Mouse (Mus musculus) embryonic facial prominence, embryonic 13.5 days (tissue): ENCODE data around the gene Tbc1d22a. TPM values are rescaled to one million over a fixed set of nuclear protein-coding genes. Genes with fewer than 3 reads are reported as not detected.

Experiments
- ATAC-seq: fragments of 200-750 bp; cut with Nextera tagmentation; 2 replicates; pipeline ENCODE4 v1.8.0; 2017; ENCODE audit warnings: low read depth; ENCODE audit not compliant: insufficient number of reproducible peaks, insufficient read depth, low FRiP score, low TSS enrichment
- H3K27ac ChIP-seq: fragments of 300-500 bp; sonication (generic); 2 replicates; pipeline ENCODE4 v1.5.1; 2015; ENCODE audit warnings: moderate library complexity, mild to moderate bottlenecking, inconsistent platforms
- H3K27me3 ChIP-seq: fragments of 300-500 bp; sonication (generic); 2 replicates; pipeline ENCODE4 v1.6.1; 2015; ENCODE audit warnings: mild to moderate bottlenecking, inconsistent platforms
- H3K36me3 ChIP-seq: fragments of 300-500 bp; sonication (generic); 2 replicates; pipeline ENCODE4 v1.6.1; 2015; ENCODE audit warnings: mild to moderate bottlenecking, inconsistent platforms
- H3K4me1 ChIP-seq: fragments of 300-500 bp; sonication (generic); 2 replicates; pipeline ENCODE4 v1.6.1; 2015; ENCODE audit warnings: inconsistent platforms
- H3K4me2 ChIP-seq: fragments of 300-500 bp; sonication (generic); 2 replicates; pipeline ENCODE4 v1.6.1; 2015; ENCODE audit warnings: moderate library complexity, mild to moderate bottlenecking, inconsistent platforms
- H3K4me3 ChIP-seq: fragments of 300-500 bp; sonication (generic); 2 replicates; pipeline ENCODE4 v1.5.1; 2015; ENCODE audit warnings: mild to moderate bottlenecking, inconsistent platforms
- H3K9ac ChIP-seq: fragments of 300-500 bp; sonication (generic); 2 replicates; pipeline ENCODE4 v1.6.1; 2015; ENCODE audit warnings: mild to moderate bottlenecking, inconsistent platforms
- H3K9me3 ChIP-seq: fragments of 300-500 bp; sonication (generic); 2 replicates; pipeline ENCODE4 v1.6.1; 2016; ENCODE audit warnings: inconsistent platforms
- WGBS: fragments of 180-500 bp; shearing (Covaris S2); methylation state at CpG from one replicate; pipeline ENCODE4 v1.1.7; 2015; ENCODE audit warnings: mixed read lengths; 5-methylcytosine and 5-hydroxymethylcytosine counted together
- polyA plus RNA-seq: library from polyadenylated mRNA; unstranded; fragments of >200 nt; fragmentation: Nextera tagmentation; extraction: Ambion mirVana; gene quantifications from 2 replicates; pipeline ENCODE4 v1.2.1, GENCODE M21; 2015

Tbc1d22a gene
- polyA plus RNA-seq, 1 experiment from 2014 or later = 10.8 TPM

DNA sequence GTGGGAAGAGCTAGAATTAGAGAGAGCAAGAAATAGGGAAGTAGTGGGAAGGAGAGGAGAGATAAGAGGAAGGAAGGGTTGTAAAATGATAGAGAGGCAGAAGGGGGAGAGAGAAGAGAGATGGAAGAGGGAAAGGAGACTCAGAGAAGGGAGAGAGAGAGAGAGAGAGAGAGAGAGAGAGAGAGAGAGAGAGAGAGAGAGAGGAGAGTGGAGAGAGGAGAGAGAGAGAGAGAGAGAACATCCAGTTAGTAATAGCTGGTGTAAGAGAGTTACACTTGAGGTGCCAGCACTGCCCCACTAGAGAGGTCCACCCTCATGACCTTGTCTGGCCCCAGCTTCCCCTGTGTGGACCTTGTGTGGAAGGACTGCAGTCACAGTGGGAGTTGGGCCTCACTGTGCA, 37.9 kb downstream of the Tbc1d22a start:
- Histone ChIP-seq H3K4me2 (no peak overlapping the region), H3K36me3 (0 out of 2 replicates have a peak, but pooled peaks cover 4% of the 10 kb centered on the region), H3K27me3 (no peaks in the 10 kb centered on the region), H3K9ac (no peak overlapping the region), H3K4me1 (peaks cover 4% of the 10 kb centered on the region; the same call in 1 of the 2 replicates), H3K27ac (no peak overlapping the region), H3K4me3 (no peak overlapping the region), H3K9me3 (no peaks in the 10 kb centered on the region)
- ATAC-seq = no peak

- Histone ChIP-seq H3K9me3 (no peaks in the 10 kb centered on the region), H3K4me3 (no peak overlapping the region), H3K27me3 (no peaks in the 10 kb centered on the region), H3K4me1 (peaks cover 4% of the 10 kb centered on the region; the same call in 1 of the 2 replicates), H3K27ac (no peak overlapping the region), H3K4me2 (no peak overlapping the region), H3K9ac (no peak overlapping the region), H3K36me3 (0 out of 2 replicates have a peak, but pooled peaks cover 4% of the 10 kb centered on the region)
- ATAC-seq = no peak
- 44% methylated on average over 4 of the region's 4 CpGs for WGBS
Measured at GRCm38 (mm10) chr15:86252684-86253083, 38.4 kb downstream of the Tbc1d22a start.

- Histone ChIP-seq H3K36me3 (0 out of 2 replicates have a peak, but pooled peaks cover 4% of the 10 kb centered on the region), H3K9ac (no peak overlapping the region), H3K4me3 (no peak overlapping the region), H3K4me2 (no peak overlapping the region), H3K9me3 (no peaks in the 10 kb centered on the region), H3K27ac (no peak overlapping the region), H3K27me3 (no peaks in the 10 kb centered on the region), H3K4me1 (peaks cover 4% of the 10 kb centered on the region; the same call in 1 of the 2 replicates)
- WGBS = 43% methylated on average over 10 of the region's 10 CpGs
- no peak for ATAC-seq
Measured at GRCm38 (mm10) chr15:86253411-86253810, 39.2 kb downstream of the Tbc1d22a start.

DNA sequence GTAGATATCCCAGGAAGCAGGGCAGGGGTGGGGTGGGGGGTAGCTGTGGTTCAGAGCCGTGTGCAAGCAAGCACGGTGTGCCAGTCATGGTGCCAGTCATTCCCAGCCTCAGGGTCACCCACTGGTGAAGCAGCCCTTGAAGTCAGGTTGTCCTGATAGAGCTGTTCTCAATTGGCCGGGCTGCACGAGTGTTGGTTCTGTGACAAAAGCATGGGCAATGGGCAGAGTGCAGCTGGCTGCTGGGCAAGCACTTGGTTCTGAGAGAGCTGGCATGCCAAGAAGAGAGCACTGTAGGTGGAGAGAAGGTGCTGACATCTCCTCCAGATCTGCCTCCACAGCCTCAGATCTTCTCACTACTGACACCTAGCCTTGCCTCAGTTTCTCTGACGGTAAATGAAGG, 41.9 kb downstream of the Tbc1d22a start:
- no peak overlapping the region for H3K4me3 ChIP-seq
- H3K27me3 ChIP-seq = no peaks in the 10 kb centered on the region
- no peaks in the 10 kb centered on the region for H3K9me3 ChIP-seq
- ATAC-seq = no peak
- H3K9ac ChIP-seq = no peak overlapping the region
- peaks cover 4% of the 10 kb centered on the region; the same call in 1 of the 2 replicates for H3K36me3 ChIP-seq
- peaks cover 4% of the 10 kb centered on the region; the same call in 1 of the 2 replicates for H3K4me1 ChIP-seq
- no peak overlapping the region for H3K27ac ChIP-seq
- no peak overlapping the region for H3K4me2 ChIP-seq
- 83% methylated on average over 5 of the region's 5 CpGs for WGBS

DNA sequence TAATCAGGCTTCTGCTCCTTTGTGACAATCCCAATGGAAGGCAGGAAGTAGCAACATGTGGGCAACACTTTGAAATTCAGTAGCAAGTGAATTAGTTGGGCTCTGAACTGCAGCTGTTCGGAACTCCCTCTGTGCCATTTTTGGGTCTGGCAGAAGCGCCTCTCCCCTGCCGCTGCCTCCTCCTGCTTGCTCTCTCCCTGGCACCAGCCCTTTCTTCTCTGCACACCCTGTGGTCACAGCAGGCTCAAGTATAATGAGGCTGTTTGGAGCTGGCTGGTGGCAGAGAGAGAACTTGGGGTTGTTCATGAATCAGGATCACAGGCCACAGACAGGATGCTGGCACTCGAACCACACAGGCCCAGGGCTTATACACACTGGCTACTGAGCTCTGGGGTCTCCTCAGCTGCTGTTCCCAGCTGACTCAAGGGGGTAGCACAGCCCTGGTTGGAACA, 42.5 kb downstream of the Tbc1d22a start:
- Histone ChIP-seq H3K9ac (no peak overlapping the region), H3K27me3 (no peaks in the 10 kb centered on the region), H3K36me3 (peaks cover 4% of the 10 kb centered on the region; the same call in 1 of the 2 replicates), H3K9me3 (no peaks in the 10 kb centered on the region), H3K4me3 (no peak overlapping the region), H3K27ac (no peak overlapping the region), H3K4me1 (peaks cover 4% of the 10 kb centered on the region; the same call in 1 of the 2 replicates), H3K4me2 (no peak overlapping the region)
- WGBS = 64% methylated on average over 4 of the region's 4 CpGs
- no peak for ATAC-seq

DNA sequence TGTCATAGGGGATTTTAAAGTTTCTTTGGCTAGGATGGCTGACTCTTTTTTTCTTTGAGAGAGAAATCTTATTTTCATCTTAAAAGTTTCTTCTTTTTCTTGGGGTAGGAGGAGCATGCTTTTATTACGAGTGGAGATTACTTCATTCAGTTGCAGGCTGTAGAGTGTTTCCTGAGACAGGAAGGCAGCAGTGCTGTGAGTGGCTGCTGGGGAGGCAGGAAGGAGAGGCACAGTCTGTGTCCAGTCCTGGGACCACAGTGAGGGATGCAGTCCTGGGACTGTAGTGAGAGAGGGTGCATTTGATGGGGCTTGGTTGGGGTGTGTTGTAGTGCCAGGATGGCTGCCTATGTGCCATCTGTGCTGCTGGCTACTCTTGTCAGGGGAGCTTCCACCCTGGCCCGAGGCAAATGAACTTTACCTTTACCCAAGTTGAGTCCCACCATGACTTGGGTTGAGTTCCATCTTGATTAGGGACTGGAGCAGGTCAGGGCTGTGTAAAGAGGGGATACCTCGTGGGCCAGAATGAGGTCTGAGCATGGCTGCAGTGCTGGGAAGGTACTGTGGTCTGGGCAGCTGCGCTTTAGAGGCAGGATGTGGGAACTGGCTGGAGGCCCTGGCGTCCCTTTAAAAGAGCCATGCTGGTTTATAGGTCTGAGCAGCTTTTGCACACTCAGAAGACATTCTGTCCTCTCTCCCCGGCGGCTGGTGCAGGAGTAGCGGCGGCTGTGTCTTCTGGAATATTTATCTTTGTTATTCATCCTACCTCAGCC, 43.8 kb downstream of the Tbc1d22a start:
- H3K4me3 ChIP-seq = no peak overlapping the region
- H3K27ac ChIP-seq = no peak overlapping the region
- H3K27me3 ChIP-seq = no peaks in the 10 kb centered on the region
- H3K4me1 ChIP-seq = peaks cover 4% of the 10 kb centered on the region; the same call in 1 of the 2 replicates
- no peak overlapping the region for H3K4me2 ChIP-seq
- ATAC-seq = no peak
- 81% methylated on average over 9 of the region's 9 CpGs for WGBS
- no peak overlapping the region for H3K9ac ChIP-seq
- peaks cover 4% of the 10 kb centered on the region; the same call in 1 of the 2 replicates for H3K36me3 ChIP-seq
- H3K9me3 ChIP-seq = no peaks in the 10 kb centered on the region

DNA sequence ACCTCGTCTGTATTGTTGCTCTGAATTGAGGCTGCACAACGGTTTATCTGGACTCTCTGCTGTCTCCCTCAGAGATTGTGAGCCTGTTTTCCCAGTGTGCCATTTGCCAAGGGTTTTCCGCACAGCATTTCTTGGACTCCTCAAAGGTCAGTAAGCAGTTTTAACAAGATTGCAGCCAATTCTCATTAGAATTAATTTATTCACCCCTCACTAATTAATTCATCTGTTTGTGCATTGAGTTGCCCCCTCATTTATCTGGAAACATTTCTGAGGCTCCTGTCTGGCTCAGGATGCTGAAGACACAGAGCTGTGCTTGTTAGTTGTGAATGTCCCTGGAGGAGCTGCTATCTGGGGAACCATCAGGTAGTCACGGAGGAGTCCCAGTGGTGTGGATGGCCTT, 45.0 kb downstream of the Tbc1d22a start:
- no peaks in the 10 kb centered on the region for H3K9me3 ChIP-seq
- no peaks in the 10 kb centered on the region for H3K27me3 ChIP-seq
- 80% methylated on average over 4 of the region's 4 CpGs for WGBS
- no peak overlapping the region for H3K4me3 ChIP-seq
- ATAC-seq = no peak
- H3K4me1 ChIP-seq = peaks cover 8% of the 10 kb centered on the region
- no peak overlapping the region for H3K4me2 ChIP-seq
- no peak overlapping the region for H3K9ac ChIP-seq
- peaks cover 4% of the 10 kb centered on the region; the same call in 1 of the 2 replicates for H3K36me3 ChIP-seq
- H3K27ac ChIP-seq = no peak overlapping the region

GRCm38 (mm10) chr15:86260111-86260510, 45.9 kb downstream of the Tbc1d22a start:
- 91% methylated on average over 4 of the region's 4 CpGs for WGBS
- no peak overlapping the region for H3K9ac ChIP-seq
- H3K4me3 ChIP-seq = no peak overlapping the region
- ATAC-seq = no peak
- peaks cover 15% of the 10 kb centered on the region for H3K4me1 ChIP-seq
- no peaks in the 10 kb centered on the region for H3K9me3 ChIP-seq
- no peaks in the 10 kb centered on the region for H3K27me3 ChIP-seq
- H3K27ac ChIP-seq = no peak overlapping the region
- H3K36me3 ChIP-seq = no peaks in the 10 kb centered on the region; the same call in 1 of the 2 replicates
- H3K4me2 ChIP-seq = no peak overlapping the region

DNA sequence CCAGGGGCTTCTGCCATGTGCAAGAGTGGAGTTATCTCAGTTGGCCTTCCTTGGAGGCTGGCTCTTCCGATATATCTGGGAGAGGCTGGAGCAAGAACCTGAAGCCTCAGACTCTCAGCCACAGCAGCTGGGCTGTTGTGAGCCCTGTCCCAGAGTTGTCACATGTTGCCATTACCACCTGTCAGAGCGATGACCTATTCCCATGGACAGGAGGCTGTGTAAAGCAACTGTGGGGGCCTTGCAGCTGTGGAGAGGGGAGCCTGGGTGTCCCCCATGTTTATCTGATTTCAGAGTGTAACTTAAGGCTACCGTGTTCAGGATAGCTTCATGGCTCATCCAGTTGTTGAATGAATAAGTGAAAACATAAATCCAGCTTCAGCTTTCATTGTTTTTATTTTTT, 50.1 kb downstream of the Tbc1d22a start:
- Histone ChIP-seq H3K9me3 (no peaks in the 10 kb centered on the region), H3K4me2 (no peak overlapping the region), H3K9ac (no peak overlapping the region), H3K27ac (no peak overlapping the region), H3K36me3 (no peaks in the 10 kb centered on the region; the same call in 1 of the 2 replicates), H3K27me3 (no peaks in the 10 kb centered on the region), H3K4me3 (no peak overlapping the region), H3K4me1 (peaks cover 15% of the 10 kb centered on the region)
- ATAC-seq = no peak
- WGBS = 51% methylated on average over 3 of the region's 3 CpGs

- H3K36me3 ChIP-seq = no peaks in the 10 kb centered on the region
- 0 out of 2 replicates have a peak, but pooled peaks have one; percentile 41 for ATAC-seq
- H3K4me3 ChIP-seq = no peak overlapping the region
- H3K4me2 ChIP-seq = no peak overlapping the region
- H3K27ac ChIP-seq = no peak overlapping the region
- no peak overlapping the region for H3K9ac ChIP-seq
- peaks cover 15% of the 10 kb centered on the region for H3K4me1 ChIP-seq
- H3K9me3 ChIP-seq = no peaks in the 10 kb centered on the region
- WGBS = 50% methylated on average over 7 of the region's 7 CpGs
- H3K27me3 ChIP-seq = no peaks in the 10 kb centered on the region
Measured at GRCm38 (mm10) chr15:86264803-86265202, 50.5 kb downstream of the Tbc1d22a start.

- WGBS = 71% methylated on average over 4 of the region's 4 CpGs
- H3K9me3 ChIP-seq = no peaks in the 10 kb centered on the region
- no peaks in the 10 kb centered on the region for H3K36me3 ChIP-seq
- no peak overlapping the region for H3K27ac ChIP-seq
- H3K4me1 ChIP-seq = peaks cover 15% of the 10 kb centered on the region
- no peak overlapping the region for H3K9ac ChIP-seq
- H3K27me3 ChIP-seq = no peaks in the 10 kb centered on the region
- ATAC-seq = no peak
- H3K4me2 ChIP-seq = no peak overlapping the region
- H3K4me3 ChIP-seq = no peak overlapping the region
Measured at GRCm38 (mm10) chr15:86266975-86267374, 52.7 kb downstream of the Tbc1d22a start.

DNA sequence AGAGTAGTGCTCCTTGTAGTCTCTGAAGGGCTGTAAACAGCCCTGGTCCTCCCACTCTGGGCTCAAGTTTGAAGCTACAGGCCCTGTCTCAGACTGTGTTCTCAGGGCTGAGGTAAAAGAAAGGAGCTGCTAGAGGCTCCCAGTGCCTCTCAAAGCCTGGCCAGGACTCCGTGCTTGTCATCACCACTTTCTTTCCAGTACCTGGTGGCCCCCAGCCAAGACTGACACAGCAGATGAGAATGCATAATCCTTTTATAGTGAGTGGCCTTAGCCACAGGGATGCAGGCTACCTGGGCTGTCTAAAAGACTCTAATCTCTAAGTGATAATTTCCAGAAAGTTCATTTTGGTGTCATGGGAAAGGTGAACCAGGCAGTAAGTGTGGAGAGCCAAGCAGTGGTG, 54.3 kb downstream of the Tbc1d22a start:
- no peak overlapping the region for H3K27ac ChIP-seq
- H3K9ac ChIP-seq = no peak overlapping the region
- 65% methylated on average over 1 of the region's 1 CpGs for WGBS
- no peaks in the 10 kb centered on the region for H3K9me3 ChIP-seq
- H3K36me3 ChIP-seq = no peaks in the 10 kb centered on the region
- H3K27me3 ChIP-seq = no peaks in the 10 kb centered on the region
- no peak overlapping the region for H3K4me2 ChIP-seq
- H3K4me3 ChIP-seq = no peak overlapping the region
- ATAC-seq = no peak
- peaks cover 14% of the 10 kb centered on the region for H3K4me1 ChIP-seq
